9 mouse cellular contexts compared by ENCODE assay signal in genomic region chr7:44525126-44525832, GRCm38 (mm10). TPM values are rescaled to one million over a fixed set of nuclear protein-coding genes. Genes with fewer than 3 reads are reported as not detected.
DNase-seq lines count a peak whose midpoint lies in the region; ATAC-seq and TF ChIP-seq lines count a peak whose summit lies in the region.
"Had no signal": no experiment of that assay in that cellular context is flagged by ENCODE, and none has a peak within 500 bp of the region (broad histone marks: within the 10 kb centered on the region; RNA-seq: fewer than 3 reads in every experiment).

No protein-coding gene starts in this region.

- H3K4me2 ChIP-seq in hindbrain, embryonic 13.5 days: peak overlapping the region; percentile 31

- TF ChIP-seq CTCF in left cerebral cortex, adult 2 months (IDR thresholded peaks at IDR 0.05): no peak

- intact Hi-C loops in left cerebral cortex, adult 2 months (cut with DNase I): no loop called here

- H3K27ac ChIP-seq in left cerebral cortex, adult 2 months: no peak overlapping the region; the same call in 1 of the 2 replicates
- no peak overlapping the region for H3K27ac ChIP-seq in hindbrain, embryonic 13.5 days

- ATAC-seq in hindbrain, embryonic 13.5 days (ENCODE audit: low FRiP score): no peak
- ATAC-seq in granulocyte monocyte progenitor cell, adult 5-6 weeks (replicated peaks; ENCODE audit: poor library complexity, severe bottlenecking): no peak

- H3K9ac ChIP-seq in hindbrain, embryonic 13.5 days: peak overlapping the region; percentile 35; the same call in 1 of the 2 replicates

- WGBS in hindbrain, embryonic 13.5 days: 13% methylated on average over 22 of the region's 22 CpGs

- no peaks in the 10 kb centered on the region for H3K36me3 ChIP-seq in hindbrain, embryonic 13.5 days
- H3K36me3 ChIP-seq: G1E had no signal

- DNase-seq in left cerebral cortex, adult 2 months (ENCODE audit: extremely low spot score in 1 of 2, low spot score in 2 of 2): peak; percentile 48 to 49
- DNase-seq in left cerebral cortex, adult 11 months (ENCODE audit: low spot score): no peak
- DNase-seq in adrenal gland, postnatal 36 days: peak; percentile 91 to 95
- DNase-seq in gastrocnemius, adult 18-20 months (ENCODE audit: low spot score): peak; percentile 96
- peak; percentile 19 to 55 for DNase-seq in layer of hippocampus, postnatal 14 days (ENCODE audit: low spot score in 2 of 2)
- peak; percentile 85 for DNase-seq in ovary, adult 18-20 months (ENCODE audit: low spot score)

- H3K27me3 ChIP-seq in hindbrain, embryonic 13.5 days: peaks cover 95% of the 10 kb centered on the region

- H3K9me3 ChIP-seq in hindbrain, embryonic 13.5 days: no peaks in the 10 kb centered on the region
- H3K9me3 ChIP-seq: G1E had no signal

- no peak overlapping the region for H3K4me3 ChIP-seq in left cerebral cortex, adult 2 months
- H3K4me3 ChIP-seq in hindbrain, embryonic 13.5 days: no peak overlapping the region

- peaks cover 21% of the 10 kb centered on the region for H3K4me1 ChIP-seq in hindbrain, embryonic 13.5 days (replicated peaks)

RNA-seq across cellular contexts. Expression of gene Mybpc2, which starts 0.8 kb away (rescaled TPM):
- total RNA-seq in left cerebral cortex, adult 2 months (2021): under 1 TPM in 1 of 2 experiments, not detected in 1; 0.29 TPM
- total RNA-seq in adrenal gland, postnatal 36 days (2021): not detected
- 1,000 to 10,000 TPM; 4,330 to 4,768 TPM for total RNA-seq in gastrocnemius, adult 18-20 months (2021)
- polyA plus RNA-seq in hindbrain, embryonic 13.5 days (2015; fragmentation: Nextera tagmentation; extraction: Ambion mirVana): 0.08 and 0.18 TPM in 2 replicates
- total RNA-seq in layer of hippocampus, postnatal 14 days (2021): under 1 TPM in 1 of 2 experiments, not detected in 1; 0.10 TPM
- total RNA-seq in granulocyte monocyte progenitor cell, adult 5-6 weeks (2014; fragmentation: Nextera tagmentation): not detected in 2 replicates
- not detected in 2 replicates for total RNA-seq in granulocyte monocyte progenitor cell, adult 5-6 weeks (2017)
- polyA plus RNA-seq: G1E had no signal

RNA-seq across cellular contexts. Expression of gene Spib, which starts 6.6 kb away (rescaled TPM):
- under 1 TPM in 1 of 2 experiments, not detected in 1; 0.20 TPM for total RNA-seq in left cerebral cortex, adult 2 months (2021)
- under 1 TPM; 0.30 to 0.49 TPM for total RNA-seq in adrenal gland, postnatal 36 days (2021)
- total RNA-seq in gastrocnemius, adult 18-20 months (2021): under 1 TPM in 1 of 2 experiments, not detected in 1; 0.14 TPM
- polyA plus RNA-seq in hindbrain, embryonic 13.5 days (2015; fragmentation: Nextera tagmentation; extraction: Ambion mirVana): not detected in 2 replicates
- total RNA-seq in layer of hippocampus, postnatal 14 days (2021): not detected
- 0.38 TPM in 1 of 2 replicates, not detected in the other for total RNA-seq in granulocyte monocyte progenitor cell, adult 5-6 weeks (2014; fragmentation: Nextera tagmentation)
- not detected in 2 replicates for total RNA-seq in granulocyte monocyte progenitor cell, adult 5-6 weeks (2017)
- total RNA-seq: G1E had no signal
- polyA plus RNA-seq: G1E had no signal

RNA-seq across cellular contexts. Expression of gene Pold1, which starts 23.4 kb away (rescaled TPM):
- total RNA-seq in left cerebral cortex, adult 2 months (2021): 1 to 10 TPM; 8.8 to 9.4 TPM
- 10 to 100 TPM; 12.6 to 17.0 TPM for total RNA-seq in adrenal gland, postnatal 36 days (2021)
- total RNA-seq in gastrocnemius, adult 18-20 months (2021): 1 to 10 TPM; 4.6 to 4.8 TPM
- 24.4 and 28.8 TPM in 2 replicates for polyA plus RNA-seq in hindbrain, embryonic 13.5 days (2015; fragmentation: Nextera tagmentation; extraction: Ambion mirVana)
- total RNA-seq in layer of hippocampus, postnatal 14 days (2021): 1 to 10 TPM; 5.8 to 8.8 TPM
- total RNA-seq in granulocyte monocyte progenitor cell, adult 5-6 weeks (2014; fragmentation: Nextera tagmentation): 102 and 131 TPM in 2 replicates
- total RNA-seq in granulocyte monocyte progenitor cell, adult 5-6 weeks (2017): 63.4 and 70.2 TPM in 2 replicates

RNA-seq across cellular contexts. Expression of gene Nr1h2, which starts 28.5 kb away (rescaled TPM):
- total RNA-seq in left cerebral cortex, adult 2 months (2021): 10 to 100 TPM; 78.4 to 82.5 TPM
- total RNA-seq in adrenal gland, postnatal 36 days (2021): 100 to 1,000 TPM in 1 of 2 experiments, 10 to 100 TPM in 1; 98.5 to 113 TPM
- total RNA-seq in gastrocnemius, adult 18-20 months (2021): 10 to 100 TPM; 42.7 to 45.2 TPM
- polyA plus RNA-seq in hindbrain, embryonic 13.5 days (2015; fragmentation: Nextera tagmentation; extraction: Ambion mirVana): 69.8 and 70.9 TPM in 2 replicates
- total RNA-seq in layer of hippocampus, postnatal 14 days (2021): 10 to 100 TPM; 58.7 to 63.2 TPM
- total RNA-seq in granulocyte monocyte progenitor cell, adult 5-6 weeks (2014; fragmentation: Nextera tagmentation): 56.8 and 63.3 TPM in 2 replicates
- 21.5 and 34.6 TPM in 2 replicates for total RNA-seq in granulocyte monocyte progenitor cell, adult 5-6 weeks (2017)

RNA-seq across cellular contexts. Expression of gene Fam71e1, which starts 28.9 kb away (rescaled TPM):
- 10 to 100 TPM; 15.5 to 21.0 TPM for total RNA-seq in left cerebral cortex, adult 2 months (2021)
- 1 to 10 TPM; 8.5 to 9.5 TPM for total RNA-seq in adrenal gland, postnatal 36 days (2021)
- total RNA-seq in gastrocnemius, adult 18-20 months (2021): 1 to 10 TPM; 3.5 to 5.0 TPM
- 32.2 and 37.4 TPM in 2 replicates for polyA plus RNA-seq in hindbrain, embryonic 13.5 days (2015; fragmentation: Nextera tagmentation; extraction: Ambion mirVana)
- total RNA-seq in layer of hippocampus, postnatal 14 days (2021): 10 to 100 TPM; 29.8 to 48.4 TPM
- total RNA-seq in granulocyte monocyte progenitor cell, adult 5-6 weeks (2014; fragmentation: Nextera tagmentation): 12.3 TPM in 1 of 2 replicates, not detected in the other
- 0.67 and 3.0 TPM in 2 replicates for total RNA-seq in granulocyte monocyte progenitor cell, adult 5-6 weeks (2017)

Comparison
In these comparisons a context has a peak if more than half of its experiments do, and no peak if none do; other contexts are left out.
1. RNA of gene Mybpc2, which starts 0.8 kb away (total RNA-seq): 4,330 to 4,768 TPM in gastrocnemius, adult 18-20 months; 0.29 TPM in left cerebral cortex, adult 2 months, 0.10 TPM in layer of hippocampus, postnatal 14 days, not detected in adrenal gland, postnatal 36 days and not detected in granulocyte monocyte progenitor cell, adult 5-6 weeks; every median in the first group is over 1,000 times any median in the second.